Mouse (Mus musculus): ENCODE measurements around the gene Ubash3b. TPM values are rescaled to one million over a fixed set of nuclear protein-coding genes. Genes with fewer than 3 reads are reported as not detected.

Ubash3b gene
- polyA plus RNA-seq, 1 experiment, result 85.5 TPM

GRCm38 (mm10) chr9:41170026-41170425 is 8.5 kb upstream of the Ubash3b start:
- Histone ChIP-seq H3K4me1 (peaks cover 81% of the 10 kb centered on the region), H3K27me3 (replicated peaks) (no peaks in the 10 kb centered on the region), H3K4me3 (replicated peaks) (no peak overlapping the region), H3K36me3 (replicated peaks; ENCODE audit: low read length) (peaks cover 36% of the 10 kb centered on the region), H3K9me3 (no peaks in the 10 kb centered on the region)
- TF ChIP-seq GATA1 (IDR thresholded peaks at IDR 0.05; ENCODE audit: borderline replicate concordance, low read length), result no peak
- no peak for TF ChIP-seq FLI1 (IDR thresholded peaks at IDR 0.05; ENCODE audit: low read length)

GRCm38 (mm10) chr9:41168656-41169055 is 7.2 kb upstream of the Ubash3b start:
- H3K27me3 ChIP-seq (replicated peaks), result no peaks in the 10 kb centered on the region
- no peak overlapping the region for H3K4me3 ChIP-seq (replicated peaks)
- peaks cover 25% of the 10 kb centered on the region for H3K36me3 ChIP-seq (replicated peaks; ENCODE audit: low read length)
- TF ChIP-seq GATA1 (IDR thresholded peaks at IDR 0.05; ENCODE audit: borderline replicate concordance, low read length) (no peak), FLI1 (IDR thresholded peaks at IDR 0.05; ENCODE audit: low read length) (no peak)
- H3K9me3 ChIP-seq, result no peaks in the 10 kb centered on the region
- H3K4me1 ChIP-seq, result peaks cover 77% of the 10 kb centered on the region

GRCm38 (mm10) chr9:41168206-41168605 is 6.7 kb upstream of the Ubash3b start:
- H3K4me3 ChIP-seq (replicated peaks), result peak overlapping the region; percentile 80
- TF ChIP-seq FLI1 (IDR thresholded peaks at IDR 0.05; ENCODE audit: low read length), result no peak
- no peak for TF ChIP-seq GATA1 (IDR thresholded peaks at IDR 0.05; ENCODE audit: borderline replicate concordance, low read length)
- H3K36me3 ChIP-seq (replicated peaks; ENCODE audit: low read length), result peaks cover 27% of the 10 kb centered on the region
- H3K4me1 ChIP-seq, result peaks cover 73% of the 10 kb centered on the region
- no peaks in the 10 kb centered on the region for H3K9me3 ChIP-seq
- H3K27me3 ChIP-seq (replicated peaks), result no peaks in the 10 kb centered on the region

GRCm38 (mm10) chr9:41166886-41167285 is 5.4 kb upstream of the Ubash3b start:
- Histone ChIP-seq H3K4me3 (replicated peaks) (peak overlapping the region; percentile 87), H3K4me1 (peaks cover 74% of the 10 kb centered on the region), H3K9me3 (no peaks in the 10 kb centered on the region), H3K36me3 (replicated peaks; ENCODE audit: low read length) (peaks cover 30% of the 10 kb centered on the region), H3K27me3 (replicated peaks) (no peaks in the 10 kb centered on the region)
- peak; percentile 50; the same call in 1 of the 3 replicates for TF ChIP-seq GATA1 (IDR thresholded peaks at IDR 0.05; ENCODE audit: borderline replicate concordance, low read length)
- TF ChIP-seq FLI1 (IDR thresholded peaks at IDR 0.05; ENCODE audit: low read length), result no peak

- Histone ChIP-seq H3K4me3 (replicated peaks) (no peak overlapping the region), H3K4me1 (peaks cover 82% of the 10 kb centered on the region), H3K27me3 (replicated peaks) (no peaks in the 10 kb centered on the region), H3K36me3 (replicated peaks; ENCODE audit: low read length) (peaks cover 14% of the 10 kb centered on the region), H3K9me3 (no peaks in the 10 kb centered on the region)
- no peak for TF ChIP-seq FLI1 (IDR thresholded peaks at IDR 0.05; ENCODE audit: low read length)
- no peak for TF ChIP-seq GATA1 (IDR thresholded peaks at IDR 0.05; ENCODE audit: borderline replicate concordance, low read length)
Observed at GRCm38 (mm10) chr9:41162363-41162762, 866 bp upstream of the Ubash3b start.

- Histone ChIP-seq H3K4me1 (peaks cover 75% of the 10 kb centered on the region), H3K27me3 (replicated peaks) (no peaks in the 10 kb centered on the region), H3K4me3 (replicated peaks) (peak overlapping the region; percentile 82), H3K36me3 (replicated peaks; ENCODE audit: low read length) (peaks cover 21% of the 10 kb centered on the region), H3K9me3 (no peaks in the 10 kb centered on the region)
- TF ChIP-seq FLI1 (IDR thresholded peaks at IDR 0.05; ENCODE audit: low read length) (no peak), GATA1 (IDR thresholded peaks at IDR 0.05; ENCODE audit: borderline replicate concordance, low read length) (no peak)
Observed at GRCm38 (mm10) chr9:41160536-41161176, 841 bp downstream of the Ubash3b start.

GRCm38 (mm10) chr9:41159223-41159622 is 2.3 kb downstream of the Ubash3b start:
- Histone ChIP-seq H3K4me3 (replicated peaks) (peak overlapping the region; percentile 75), H3K4me1 (peaks cover 70% of the 10 kb centered on the region), H3K27me3 (replicated peaks) (no peaks in the 10 kb centered on the region), H3K36me3 (replicated peaks; ENCODE audit: low read length) (peaks cover 25% of the 10 kb centered on the region), H3K9me3 (no peaks in the 10 kb centered on the region)
- TF ChIP-seq FLI1 (IDR thresholded peaks at IDR 0.05; ENCODE audit: low read length) (no peak), GATA1 (IDR thresholded peaks at IDR 0.05; ENCODE audit: borderline replicate concordance, low read length) (no peak)

- Histone ChIP-seq H3K4me3 (replicated peaks) (peak overlapping the region; percentile 97), H3K36me3 (replicated peaks; ENCODE audit: low read length) (peaks cover 28% of the 10 kb centered on the region), H3K27me3 (replicated peaks) (no peaks in the 10 kb centered on the region), H3K4me1 (peaks cover 81% of the 10 kb centered on the region), H3K9me3 (no peaks in the 10 kb centered on the region)
- no peak for TF ChIP-seq GATA1 (IDR thresholded peaks at IDR 0.05; ENCODE audit: borderline replicate concordance, low read length)
- no peak for TF ChIP-seq FLI1 (IDR thresholded peaks at IDR 0.05; ENCODE audit: low read length)
Observed at GRCm38 (mm10) chr9:41157872-41158567, 3.5 kb downstream of the Ubash3b start.

- peaks cover 85% of the 10 kb centered on the region for H3K4me1 ChIP-seq
- H3K4me3 ChIP-seq (replicated peaks), result peak overlapping the region; percentile 97
- H3K36me3 ChIP-seq (replicated peaks; ENCODE audit: low read length), result peaks cover 32% of the 10 kb centered on the region
- no peak for TF ChIP-seq GATA1 (IDR thresholded peaks at IDR 0.05; ENCODE audit: borderline replicate concordance, low read length)
- no peak for TF ChIP-seq FLI1 (IDR thresholded peaks at IDR 0.05; ENCODE audit: low read length)
- no peaks in the 10 kb centered on the region for H3K9me3 ChIP-seq
- no peaks in the 10 kb centered on the region for H3K27me3 ChIP-seq (replicated peaks)
Observed at GRCm38 (mm10) chr9:41157020-41157871, 4.3 kb downstream of the Ubash3b start.

Measured in megakaryocyte, embryonic 14.5 days (primary cell).